Mouse (Mus musculus) forebrain, postnatal 0 days (tissue): ENCODE data around the gene Sstr3. TPM values are rescaled to one million over a fixed set of nuclear protein-coding genes. Genes with fewer than 3 reads are reported as not detected.

ENCODE experiments used
- ATAC-seq: fragments of 200-750 bp; cut with Nextera tagmentation; 2 replicates; pipeline ENCODE4 v1.8.0; 2017; ENCODE audit warnings: mild to moderate bottlenecking, moderate library complexity
- DNase-seq: peaks from one replicate; pipeline ENCODE4 v3.0.0-alpha.2; 2015
- H3K27ac ChIP-seq: fragments of 300-500 bp; sonication (generic); 2 replicates; pipeline ENCODE4 v1.5.1; 2014; ENCODE audit warnings: low read depth, mild to moderate bottlenecking, antibody characterized with exemption, low read length, moderate library complexity, mixed read lengths
- H3K27me3 ChIP-seq: fragments of 300-500 bp; sonication (generic); 2 replicates; pipeline ENCODE4 v1.6.1; 2014; ENCODE audit warnings: mild to moderate bottlenecking, low read length, mixed read lengths; ENCODE audit not compliant: insufficient read depth
- H3K36me3 ChIP-seq: fragments of 300-500 bp; sonication (generic); 2 replicates; pipeline ENCODE4 v1.6.1; 2014; ENCODE audit warnings: mild to moderate bottlenecking, moderate library complexity; ENCODE audit not compliant: insufficient read depth
- H3K4me1 ChIP-seq: fragments of 300-500 bp; sonication (generic); 2 replicates; pipeline ENCODE4 v1.6.1; 2014; ENCODE audit warnings: antibody characterized with exemption; ENCODE audit not compliant: insufficient read depth
- H3K4me2 ChIP-seq: fragments of 300-500 bp; sonication (generic); 2 replicates; pipeline ENCODE4 v1.6.1; 2014; ENCODE audit warnings: low read depth, mild to moderate bottlenecking, moderate library complexity
- H3K4me3 ChIP-seq: fragments of 300-500 bp; sonication (generic); 2 replicates; pipeline ENCODE4 v1.5.1; 2014; ENCODE audit warnings: low read depth, low read length, mixed read lengths
- H3K9ac ChIP-seq: fragments of 300-500 bp; sonication (generic); 2 replicates; pipeline ENCODE4 v1.6.1; 2014; ENCODE audit warnings: mild to moderate bottlenecking
- H3K9me3 ChIP-seq: fragments of 300-500 bp; sonication (generic); 2 replicates; pipeline ENCODE4 v1.6.1; 2016; ENCODE audit warnings: low read length
- CTCF ChIP-seq: sonication (generic); IDR thresholded peaks from 2 replicates; pipeline ENCODE4 v1.5.1; 2016; ENCODE audit warnings: antibody characterized with exemption, control low read depth, low read depth
- WGBS: fragments of 180-500 bp; shearing (Covaris S2); extraction: QIAGEN DNeasy Blood & Tissue Kit; methylation state at CpG from one replicate; pipeline ENCODE4 v1.1.7; 2014; 5-methylcytosine and 5-hydroxymethylcytosine counted together
- polyA plus RNA-seq: library from polyadenylated mRNA; unstranded; fragments of >200 nt; fragmentation: Nextera tagmentation; extraction: Ambion mirVana; gene quantifications from 2 replicates; pipeline ENCODE4 v1.2.1, GENCODE M21; 2015
- total RNA-seq: library from RNA; depleted of rRNA; stranded (reverse); fragments of >200 nt; gene quantifications from 2 replicates; pipeline ENCODE4 v1.2.3, GENCODE M21; 2014

The Sstr3 gene
- total and polyA plus RNA-seq, 2 experiments from 2014 or later, result 0.71 to 2.8 TPM

DNA sequence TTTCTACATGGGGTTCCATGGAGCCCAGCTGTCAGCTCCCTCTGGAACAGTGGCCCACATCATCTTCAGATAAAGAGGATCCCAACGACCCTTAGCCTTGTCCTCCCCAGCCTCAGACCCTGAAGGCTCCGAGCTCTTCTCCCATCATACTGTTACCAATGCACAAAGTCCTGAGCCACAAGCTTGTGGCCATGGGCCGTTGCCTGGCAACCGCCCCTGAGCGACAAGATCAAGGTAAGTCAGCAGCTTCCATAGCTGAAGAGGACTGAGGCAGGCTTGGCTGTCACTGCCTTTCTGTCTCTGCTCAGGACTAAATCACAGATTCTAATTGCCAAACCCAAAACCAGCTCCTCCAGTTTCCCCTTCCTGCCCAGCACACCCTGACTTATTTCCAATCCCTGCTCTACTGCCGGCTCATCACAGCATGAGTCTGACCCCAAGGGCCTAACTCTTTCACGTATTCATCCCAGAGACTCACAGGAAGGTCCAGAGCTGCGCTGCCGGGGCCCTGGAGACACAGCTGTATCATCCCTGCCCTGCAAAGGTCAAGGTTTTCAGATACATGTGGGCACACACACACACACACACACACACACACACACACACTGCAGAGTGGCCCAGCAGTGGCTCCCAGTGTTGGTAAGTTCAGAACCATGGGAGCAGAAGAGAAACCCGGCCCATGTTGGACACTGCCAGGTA is 8.6 kb downstream of the Sstr3 start:
- no peak overlapping the region for H3K27ac ChIP-seq
- no peak overlapping the region for H3K4me2 ChIP-seq
- WGBS, result 48% methylated on average over 10 of the region's 10 CpGs
- no peak for DNase-seq
- ATAC-seq, result no peak
- H3K36me3 ChIP-seq, result no peaks in the 10 kb centered on the region
- H3K27me3 ChIP-seq, result no peaks in the 10 kb centered on the region
- no peaks in the 10 kb centered on the region for H3K9me3 ChIP-seq
- 0 out of 2 replicates have a peak overlapping the region, but pooled peaks have one; percentile 3 for H3K9ac ChIP-seq
- no peaks in the 10 kb centered on the region for H3K4me1 ChIP-seq
- TF ChIP-seq CTCF, result no peak
- no peak overlapping the region for H3K4me3 ChIP-seq

GRCm38 (mm10) chr15:78533346-78533835 is 11.1 kb downstream of the Sstr3 start:
- no peak overlapping the region for H3K4me3 ChIP-seq
- H3K4me2 ChIP-seq, result no peak overlapping the region
- no peak for DNase-seq
- peaks cover 5% of the 10 kb centered on the region; the same call in 1 of the 2 replicates for H3K4me1 ChIP-seq
- no peak overlapping the region for H3K27ac ChIP-seq
- H3K9ac ChIP-seq, result no peak overlapping the region
- no peaks in the 10 kb centered on the region for H3K36me3 ChIP-seq
- 66% methylated on average over 10 of the region's 10 CpGs for WGBS
- no peaks in the 10 kb centered on the region for H3K27me3 ChIP-seq
- no peak for TF ChIP-seq CTCF
- no peak for ATAC-seq
- H3K9me3 ChIP-seq, result no peaks in the 10 kb centered on the region

- peaks cover 5% of the 10 kb centered on the region; the same call in 1 of the 2 replicates for H3K4me1 ChIP-seq
- no peak overlapping the region for H3K9ac ChIP-seq
- no peaks in the 10 kb centered on the region for H3K27me3 ChIP-seq
- DNase-seq (no peak), ATAC-seq (no peak)
- H3K9me3 ChIP-seq, result no peaks in the 10 kb centered on the region
- H3K36me3 ChIP-seq, result no peaks in the 10 kb centered on the region
- no peak overlapping the region for H3K27ac ChIP-seq
- H3K4me2 ChIP-seq, result 0 out of 2 replicates have a peak overlapping the region, but pooled peaks have one; percentile 40
- H3K4me3 ChIP-seq, result no peak overlapping the region
- 77% methylated on average over 10 of the region's 10 CpGs for WGBS
- no peak for TF ChIP-seq CTCF
Observed at GRCm38 (mm10) chr15:78532566-78533345, 11.7 kb downstream of the Sstr3 start.

- DNase-seq, result peak; percentile 99
- Histone ChIP-seq H3K9me3 (no peaks in the 10 kb centered on the region), H3K4me3 (peak overlapping the region; percentile 29), H3K9ac (peak overlapping the region; percentile 52), H3K36me3 (no peaks in the 10 kb centered on the region), H3K4me1 (peaks cover 5% of the 10 kb centered on the region; the same call in 1 of the 2 replicates), H3K4me2 (peak overlapping the region; percentile 40), H3K27me3 (no peaks in the 10 kb centered on the region), H3K27ac (peak overlapping the region; percentile 51)
- under 1% methylated on average over 25 of the region's 25 CpGs for WGBS
- TF ChIP-seq CTCF, result peak; percentile 96
- ATAC-seq, result peak; percentile 92
Observed at GRCm38 (mm10) chr15:78531901-78532469, 12.5 kb downstream of the Sstr3 start.

- WGBS, result 76% methylated on average over 4 of the region's 4 CpGs
- no peak for DNase-seq
- Histone ChIP-seq H3K27me3 (no peaks in the 10 kb centered on the region), H3K4me2 (peak overlapping the region; percentile 40), H3K4me1 (peaks cover 5% of the 10 kb centered on the region; the same call in 1 of the 2 replicates), H3K4me3 (no peak overlapping the region), H3K9ac (peak overlapping the region; percentile 52; the same call in 1 of the 2 replicates), H3K36me3 (no peaks in the 10 kb centered on the region), H3K27ac (peak overlapping the region; percentile 51; the same call in 1 of the 2 replicates), H3K9me3 (no peaks in the 10 kb centered on the region)
- TF ChIP-seq CTCF, result no peak
- no peak for ATAC-seq
Observed at GRCm38 (mm10) chr15:78531451-78531720, 13.1 kb downstream of the Sstr3 start.

- H3K4me3 ChIP-seq, result peak within 1 kb of the TSS; percentile 29
- DNase-seq (no peak), ATAC-seq (no peak)
- no peaks in the 10 kb centered on the region for H3K27me3 ChIP-seq
- H3K4me1 ChIP-seq, result peaks cover 5% of the 10 kb centered on the region; the same call in 1 of the 2 replicates
- peak within 1 kb of the TSS; percentile 40 for H3K4me2 ChIP-seq
- no peak for TF ChIP-seq CTCF
- H3K27ac ChIP-seq, result peak within 1 kb of the TSS; percentile 51
- H3K36me3 ChIP-seq, result no peaks in the 10 kb centered on the region
- WGBS, result 71% methylated on average over 17 of the region's 17 CpGs
- H3K9ac ChIP-seq, result peak within 1 kb of the TSS; percentile 52
- H3K9me3 ChIP-seq, result no peaks in the 10 kb centered on the region
Observed at GRCm38 (mm10) chr15:78530671-78531450, 13.6 kb downstream of the Sstr3 start, which contains the start of gene C1qtnf6. Gene C1qtnf6 (minus strand): TSS chr15:78531416.
